Mouse (Mus musculus): ENCODE results near the gene Mab21l2. TPM values are rescaled to one million over a fixed set of nuclear protein-coding genes. Genes with fewer than 3 reads are reported as not detected.

The Mab21l2 gene
- under 1 TPM in 1 of 2 experiments, not detected in 1; 0.15 TPM for total RNA-seq (2023)

DNA sequence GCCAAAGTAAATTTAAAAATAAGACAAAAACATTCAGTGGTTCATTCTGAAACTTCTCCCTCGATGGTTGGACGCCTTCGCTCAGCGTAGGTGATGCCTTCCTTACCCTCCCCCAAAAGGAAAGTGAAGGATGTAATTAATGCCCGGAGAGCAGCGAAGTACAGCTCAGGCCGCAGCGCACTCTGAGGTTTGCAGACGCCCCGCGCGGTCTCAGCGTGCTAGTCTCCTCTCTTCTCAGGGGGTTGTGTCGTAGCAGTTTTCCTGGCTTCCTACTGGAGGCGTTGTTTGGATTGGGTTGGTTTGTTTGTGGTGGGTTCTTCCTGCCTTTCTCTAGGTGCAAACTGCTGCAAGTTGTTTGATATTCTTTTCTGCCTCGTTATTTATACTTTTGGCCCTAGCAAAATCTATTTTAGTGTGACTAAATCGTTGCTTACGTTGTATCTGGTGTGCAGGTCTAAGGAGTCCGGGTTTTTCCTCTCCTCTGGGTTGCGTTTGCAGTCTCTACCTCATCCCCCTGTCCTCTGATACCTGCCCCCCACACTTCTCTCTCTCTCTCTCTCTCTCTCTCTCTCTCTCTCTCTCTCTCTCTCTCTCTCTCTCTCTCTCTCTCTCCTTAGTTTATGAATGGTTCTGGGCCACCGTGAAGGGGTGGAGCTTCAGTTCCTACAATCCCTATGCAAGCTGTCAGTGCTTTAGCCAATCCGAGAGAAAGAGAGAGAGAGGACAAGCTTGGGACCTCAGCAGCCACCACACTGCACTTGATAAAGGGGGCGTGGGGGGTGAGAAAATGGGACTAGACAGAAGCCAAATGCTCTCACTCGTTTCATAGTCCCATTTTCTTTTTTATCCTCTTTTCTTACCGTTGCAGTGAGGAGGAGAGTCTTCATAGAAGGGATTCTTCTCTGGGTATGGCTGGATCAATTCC is at the start of gene Mab21l2:
Gene Mab21l2, minus strand, starts transcription at position 539 of the 925 bp plus-strand sequence.

